Mouse (Mus musculus): ENCODE results near the gene Lama5. TPM values are rescaled to one million over a fixed set of nuclear protein-coding genes. Genes with fewer than 3 reads are reported as not detected.
A peak's percentile ranks its signal among the peaks of the same experiment; 100 is the strongest.

Gene Lama5
- polyA plus RNA-seq, 1 experiment from 2014 or later: 2.0 TPM

GRCm38 (mm10) chr2:180158627-180159026 is 67.0 kb downstream of the Lama5 start:
- Histone ChIP-seq H3K4me3 (ENCODE audit: low read depth, low read length) (no peak overlapping the region), H3K9ac (ENCODE audit: low read depth, low read length) (no peak overlapping the region), H3K4me1 (ENCODE audit: control insufficient read depth, low read depth, low read length) (no peaks in the 10 kb centered on the region), H3K36me3 (ENCODE audit: control insufficient read depth, insufficient read depth) (peaks cover 4% of the 10 kb centered on the region), H3K4me2 (ENCODE audit: low read depth, low read length) (no peak overlapping the region), H3K9me3 (replicated peaks; ENCODE audit: control insufficient read depth, low read length) (no peaks in the 10 kb centered on the region), H3K27ac (ENCODE audit: low read length) (no peak overlapping the region), H3K27me3 (ENCODE audit: control insufficient read depth, insufficient read depth, low read depth, low read length) (no peaks in the 10 kb centered on the region)
- no peak for ATAC-seq (ENCODE audit: low read depth)
- 77% methylated on average over 3 of the region's 3 CpGs for WGBS (ENCODE audit: insufficient replicate concordance)

GRCm38 (mm10) chr2:180154796-180155195 is 70.9 kb downstream of the Lama5 start:
- WGBS (ENCODE audit: insufficient replicate concordance): 72% methylated on average over 3 of the region's 3 CpGs
- Histone ChIP-seq H3K9me3 (replicated peaks; ENCODE audit: control insufficient read depth, low read length) (no peaks in the 10 kb centered on the region), H3K27ac (ENCODE audit: low read length) (no peak overlapping the region), H3K36me3 (ENCODE audit: control insufficient read depth, insufficient read depth) (peaks cover 6% of the 10 kb centered on the region; the same call in 1 of the 2 replicates), H3K9ac (ENCODE audit: low read depth, low read length) (no peak overlapping the region), H3K4me1 (ENCODE audit: control insufficient read depth, low read depth, low read length) (no peaks in the 10 kb centered on the region), H3K4me2 (ENCODE audit: low read depth, low read length) (no peak overlapping the region), H3K4me3 (ENCODE audit: low read depth, low read length) (no peak overlapping the region), H3K27me3 (ENCODE audit: control insufficient read depth, insufficient read depth, low read depth, low read length) (no peaks in the 10 kb centered on the region)
- ATAC-seq (ENCODE audit: low read depth): no peak

DNA sequence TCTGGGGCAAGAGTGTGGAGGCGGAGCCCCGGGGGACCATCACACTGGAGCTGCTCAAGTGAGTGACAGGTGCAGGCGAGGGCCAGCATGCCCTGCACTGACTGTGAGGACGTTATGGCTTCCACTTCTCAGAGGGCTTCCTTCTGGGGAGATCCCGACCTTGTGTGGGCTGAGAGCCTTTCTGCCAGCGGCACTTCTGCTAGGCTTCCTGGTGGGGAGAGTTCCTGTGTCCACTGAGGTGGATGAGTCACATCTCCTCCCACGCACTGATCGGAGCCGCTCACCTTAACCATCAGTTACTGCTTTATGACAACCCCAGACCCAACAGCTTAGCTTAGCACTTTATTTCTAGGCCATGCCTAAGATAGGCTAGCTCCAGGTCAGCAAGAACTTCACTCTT is 77.1 kb downstream of the Lama5 start:
- 79% methylated on average over 9 of the region's 9 CpGs for WGBS (ENCODE audit: insufficient replicate concordance)
- peaks cover 7% of the 10 kb centered on the region; the same call in 1 of the 2 replicates for H3K36me3 ChIP-seq (ENCODE audit: control insufficient read depth, insufficient read depth)
- ATAC-seq (ENCODE audit: low read depth): no peak

GRCm38 (mm10) chr2:180147379-180147778 is 78.3 kb downstream of the Lama5 start:
- H3K4me1 ChIP-seq (ENCODE audit: control insufficient read depth, low read depth, low read length): no peaks in the 10 kb centered on the region
- ATAC-seq (ENCODE audit: low read depth): no peak
- peaks cover 7% of the 10 kb centered on the region; the same call in 1 of the 2 replicates for H3K36me3 ChIP-seq (ENCODE audit: control insufficient read depth, insufficient read depth)
- 82% methylated on average over 6 of the region's 6 CpGs for WGBS (ENCODE audit: insufficient replicate concordance)
- H3K27ac ChIP-seq (ENCODE audit: low read length): no peak overlapping the region
- H3K9me3 ChIP-seq (replicated peaks; ENCODE audit: control insufficient read depth, low read length): no peaks in the 10 kb centered on the region
- no peak overlapping the region for H3K4me3 ChIP-seq (ENCODE audit: low read depth, low read length)
- no peaks in the 10 kb centered on the region for H3K27me3 ChIP-seq (ENCODE audit: control insufficient read depth, insufficient read depth, low read depth, low read length)
- no peak overlapping the region for H3K4me2 ChIP-seq (ENCODE audit: low read depth, low read length)
- H3K9ac ChIP-seq (ENCODE audit: low read depth, low read length): no peak overlapping the region

More for the DNA sequence above, 77.1 kb downstream of the Lama5 start:
- no peak overlapping the region for H3K27ac ChIP-seq (ENCODE audit: low read length)
- H3K9ac ChIP-seq (ENCODE audit: low read depth, low read length): no peak overlapping the region
- no peaks in the 10 kb centered on the region for H3K4me1 ChIP-seq (ENCODE audit: control insufficient read depth, low read depth, low read length)
- H3K4me3 ChIP-seq (ENCODE audit: low read depth, low read length): no peak overlapping the region
- no peak overlapping the region for H3K4me2 ChIP-seq (ENCODE audit: low read depth, low read length)
- H3K9me3 ChIP-seq (replicated peaks; ENCODE audit: control insufficient read depth, low read length): no peaks in the 10 kb centered on the region
- H3K27me3 ChIP-seq (ENCODE audit: control insufficient read depth, insufficient read depth, low read depth, low read length): no peaks in the 10 kb centered on the region

GRCm38 (mm10) chr2:180146091-180146490 is 79.6 kb downstream of the Lama5 start:
- Histone ChIP-seq H3K4me1 (ENCODE audit: control insufficient read depth, low read depth, low read length) (no peaks in the 10 kb centered on the region), H3K27ac (ENCODE audit: low read length) (no peak overlapping the region), H3K4me3 (ENCODE audit: low read depth, low read length) (no peak overlapping the region), H3K4me2 (ENCODE audit: low read depth, low read length) (no peak overlapping the region), H3K9me3 (replicated peaks; ENCODE audit: control insufficient read depth, low read length) (no peaks in the 10 kb centered on the region), H3K36me3 (ENCODE audit: control insufficient read depth, insufficient read depth) (peaks cover 5% of the 10 kb centered on the region; the same call in 1 of the 2 replicates), H3K9ac (ENCODE audit: low read depth, low read length) (no peak overlapping the region), H3K27me3 (ENCODE audit: control insufficient read depth, insufficient read depth, low read depth, low read length) (no peaks in the 10 kb centered on the region)
- 83% methylated on average over 2 of the region's 2 CpGs for WGBS (ENCODE audit: insufficient replicate concordance)
- no peak for ATAC-seq (ENCODE audit: low read depth)

- 36% methylated on average over 5 of the region's 5 CpGs for WGBS (ENCODE audit: insufficient replicate concordance)
- no peak overlapping the region for H3K4me2 ChIP-seq (ENCODE audit: low read depth, low read length)
- no peak for ATAC-seq (ENCODE audit: low read depth)
- H3K9me3 ChIP-seq (replicated peaks; ENCODE audit: control insufficient read depth, low read length): no peaks in the 10 kb centered on the region
- no peaks in the 10 kb centered on the region for H3K36me3 ChIP-seq (ENCODE audit: control insufficient read depth, insufficient read depth)
- H3K9ac ChIP-seq (ENCODE audit: low read depth, low read length): no peak overlapping the region
- H3K27ac ChIP-seq (ENCODE audit: low read length): no peak overlapping the region
- no peaks in the 10 kb centered on the region for H3K27me3 ChIP-seq (ENCODE audit: control insufficient read depth, insufficient read depth, low read depth, low read length)
- H3K4me3 ChIP-seq (ENCODE audit: low read depth, low read length): no peak overlapping the region
- H3K4me1 ChIP-seq (ENCODE audit: control insufficient read depth, low read depth, low read length): peaks cover 4% of the 10 kb centered on the region
Observed at GRCm38 (mm10) chr2:180135414-180135813, 90.2 kb downstream of the Lama5 start.

- H3K4me1 ChIP-seq (ENCODE audit: control insufficient read depth, low read depth, low read length): peaks cover 4% of the 10 kb centered on the region
- H3K4me2 ChIP-seq (ENCODE audit: low read depth, low read length): no peak overlapping the region
- no peaks in the 10 kb centered on the region for H3K36me3 ChIP-seq (ENCODE audit: control insufficient read depth, insufficient read depth)
- ATAC-seq (ENCODE audit: low read depth): 0 out of 2 replicates have a peak, but pooled peaks have one; percentile 19
- no peaks in the 10 kb centered on the region for H3K27me3 ChIP-seq (ENCODE audit: control insufficient read depth, insufficient read depth, low read depth, low read length)
- no peak overlapping the region for H3K9ac ChIP-seq (ENCODE audit: low read depth, low read length)
- no peak overlapping the region for H3K27ac ChIP-seq (ENCODE audit: low read length)
- 62% methylated on average over 3 of the region's 3 CpGs for WGBS (ENCODE audit: insufficient replicate concordance)
- H3K9me3 ChIP-seq (replicated peaks; ENCODE audit: control insufficient read depth, low read length): no peaks in the 10 kb centered on the region
- H3K4me3 ChIP-seq (ENCODE audit: low read depth, low read length): no peak overlapping the region
Observed at GRCm38 (mm10) chr2:180133911-180134310, 91.7 kb downstream of the Lama5 start.

DNA sequence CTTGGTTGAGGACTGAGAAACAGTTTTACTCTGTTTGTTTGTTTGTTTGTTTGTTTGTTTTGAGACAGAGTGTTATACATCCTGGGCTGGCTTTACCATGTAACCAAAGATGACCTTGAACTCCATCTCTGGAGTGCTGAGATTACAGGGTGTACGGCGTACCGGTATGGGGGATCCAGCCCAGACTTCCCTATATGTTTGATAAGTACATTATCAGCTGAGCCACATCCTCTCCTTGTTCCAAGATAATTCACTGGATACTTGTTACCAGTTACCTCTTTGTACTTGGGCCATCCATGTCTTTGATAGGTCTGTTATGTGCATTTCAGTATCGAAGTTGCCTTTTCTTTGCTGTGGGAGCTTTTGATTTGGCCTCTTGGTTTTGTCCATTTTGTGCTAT is 92.4 kb downstream of the Lama5 start:
- peaks cover 4% of the 10 kb centered on the region for H3K4me1 ChIP-seq (ENCODE audit: control insufficient read depth, low read depth, low read length)
- H3K4me3 ChIP-seq (ENCODE audit: low read depth, low read length): no peak overlapping the region
- no peaks in the 10 kb centered on the region for H3K27me3 ChIP-seq (ENCODE audit: control insufficient read depth, insufficient read depth, low read depth, low read length)
- no peak for ATAC-seq (ENCODE audit: low read depth)
- no peak overlapping the region for H3K4me2 ChIP-seq (ENCODE audit: low read depth, low read length)
- H3K9ac ChIP-seq (ENCODE audit: low read depth, low read length): no peak overlapping the region
- WGBS (ENCODE audit: insufficient replicate concordance): 46% methylated on average over 4 of the region's 4 CpGs
- no peaks in the 10 kb centered on the region for H3K36me3 ChIP-seq (ENCODE audit: control insufficient read depth, insufficient read depth)
- no peak overlapping the region for H3K27ac ChIP-seq (ENCODE audit: low read length)
- H3K9me3 ChIP-seq (replicated peaks; ENCODE audit: control insufficient read depth, low read length): no peaks in the 10 kb centered on the region

GRCm38 (mm10) chr2:180127675-180128074 is 98.0 kb downstream of the Lama5 start:
- H3K4me3 ChIP-seq (ENCODE audit: low read depth, low read length): no peak overlapping the region
- WGBS (ENCODE audit: insufficient replicate concordance): 28% methylated on average over 1 of the region's 1 CpGs
- no peak overlapping the region for H3K9ac ChIP-seq (ENCODE audit: low read depth, low read length)
- ATAC-seq (ENCODE audit: low read depth): no peak
- H3K36me3 ChIP-seq (ENCODE audit: control insufficient read depth, insufficient read depth): no peaks in the 10 kb centered on the region
- no peaks in the 10 kb centered on the region for H3K9me3 ChIP-seq (replicated peaks; ENCODE audit: control insufficient read depth, low read length)
- H3K27ac ChIP-seq (ENCODE audit: low read length): no peak overlapping the region
- no peak overlapping the region for H3K4me2 ChIP-seq (ENCODE audit: low read depth, low read length)
- peaks cover 5% of the 10 kb centered on the region for H3K4me1 ChIP-seq (ENCODE audit: control insufficient read depth, low read depth, low read length)
- H3K27me3 ChIP-seq (ENCODE audit: control insufficient read depth, insufficient read depth, low read depth, low read length): no peaks in the 10 kb centered on the region
